Mouse (Mus musculus) layer of hippocampus, postnatal 14 days (tissue): ENCODE results near the gene Mblac2. TPM values are rescaled to one million over a fixed set of nuclear protein-coding genes. Genes with fewer than 3 reads are reported as not detected.

ENCODE experiments used
- DNase-seq, 2 experiments: peaks; one replicate each; pipeline ENCODE4 v3.0.0; 2021 to 2022; ENCODE audit warnings: low spot score in 2 of 2, mixed read lengths in 1 of 2
- total RNA-seq, 2 experiments: library from RNA; stranded (reverse); gene quantifications; 2 replicates each; pipeline ENCODE4 v1.2.3; 2021

Gene Mblac2
- total RNA-seq, 2 experiments from 2014 or later: 28.4 to 29.2 TPM

- no peak for DNase-seq
Measured at GRCm38 (mm10) chr13:81801121-81801520, 90.0 kb downstream of the Mblac2 start.

Other genes starting within 250 kb of the Mblac2 start
- 1 to 10 TPM; 4.1 to 4.3 TPM for gene Adgrv1, start 78.2 kb upstream of the Mblac2 start, total RNA-seq
- gene Lysmd3, start 53.7 kb upstream of the Mblac2 start, total RNA-seq: 10 to 100 TPM; 10.9 to 14.2 TPM
- 1 to 10 TPM; 3.6 to 4.7 TPM for gene Polr3g, start 328 bp upstream of the Mblac2 start, total RNA-seq
- 100 to 1,000 TPM; 116 to 124 TPM for gene Cetn3, start 71.7 kb downstream of the Mblac2 start, total RNA-seq